Mouse (Mus musculus) stomach, postnatal 0 days (tissue): ENCODE data around the gene Eif2b4.

ENCODE experiments used
- CTCF ChIP-seq: IDR thresholded peaks from 2 replicates; pipeline ENCODE4 v1.5.1; 2016; ENCODE audit warnings: antibody characterized with exemption, low read depth, mild to moderate bottlenecking, moderate library complexity
- EP300 ChIP-seq: optimal IDR thresholded peaks from 2 replicates; pipeline ENCODE3; 2016; ENCODE audit warnings: antibody characterized with exemption

- TF ChIP-seq CTCF (no peak), EP300 (peak; percentile 84)
Observed at GRCm38 (mm10) chr5:31201742-31202590, 8.7 kb upstream of the Eif2b4 start, which contains the start of gene Zfp513.
